Mouse (Mus musculus) megakaryocyte, embryonic 14.5 days (primary cell): ENCODE measurements around the gene Sardh.

Source experiments
- FLI1 ChIP-seq: IDR thresholded peaks from 2 replicates; pipeline ENCODE4 v1.6.1; 2012; ENCODE audit warnings: low read length, inconsistent platforms, mixed read lengths
- GATA1 ChIP-seq: IDR thresholded peaks from 3 replicates; pipeline ENCODE4 v1.6.1; 2012; ENCODE audit warnings: mixed read lengths, low read length, inconsistent platforms, borderline replicate concordance

DNA sequence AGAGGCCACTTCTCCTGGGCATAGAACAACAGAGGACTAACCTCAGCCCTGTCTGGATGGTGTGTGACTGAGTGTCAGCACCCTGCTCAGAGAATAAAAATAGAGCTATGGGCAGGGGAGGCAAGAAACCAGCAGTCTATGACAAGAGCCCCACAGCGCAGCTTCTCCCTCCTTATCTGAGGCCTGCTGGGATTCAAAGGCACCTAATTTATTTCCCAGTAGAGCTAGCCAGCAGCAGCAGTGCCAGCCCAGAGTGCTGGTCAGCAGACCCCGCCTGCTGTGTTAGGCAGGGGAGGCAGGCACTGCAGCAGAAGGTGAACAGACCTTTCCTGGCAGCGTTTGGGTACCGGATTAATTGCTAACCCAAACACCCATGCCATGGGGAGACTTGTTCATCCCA is 66.2 kb downstream of the Sardh start:
- no peak for TF ChIP-seq GATA1
- no peak for TF ChIP-seq FLI1
